Mouse (Mus musculus): ENCODE measurements around the gene Shroom4.

- TF ChIP-seq CTCF (IDR thresholded peaks at IDR 0.05; ENCODE audit: low read depth, low read length) (no peak), POLR2A (IDR thresholded peaks at IDR 0.05; ENCODE audit: insufficient read depth, low read length) (no peak), EP300 (IDR thresholded peaks at IDR 0.05; ENCODE audit: insufficient read depth, low read depth, low read length) (no peak)
Observed at GRCm38 (mm10) chrX:6475177-6475576, 75.5 kb downstream of the Shroom4 start.

Data from ES-Bruce4 (cell line).